Mouse (Mus musculus) central nervous system, embryonic 14 days (tissue): Measurements from ENCODE around the gene Fuz. TPM values are rescaled to one million over a fixed set of nuclear protein-coding genes. Genes with fewer than 3 reads are reported as not detected.

Experiments
- polyA plus RNA-seq: library from polyadenylated mRNA; depleted of rRNA; stranded (reverse); fragments of >200 nt; gene quantifications from 2 replicates; pipeline ENCODE4 v1.2.3, GENCODE M21; 2012; rRNA removed

The Fuz gene
- polyA plus RNA-seq: 33.8 and 34.7 TPM in 2 replicates

DNA sequence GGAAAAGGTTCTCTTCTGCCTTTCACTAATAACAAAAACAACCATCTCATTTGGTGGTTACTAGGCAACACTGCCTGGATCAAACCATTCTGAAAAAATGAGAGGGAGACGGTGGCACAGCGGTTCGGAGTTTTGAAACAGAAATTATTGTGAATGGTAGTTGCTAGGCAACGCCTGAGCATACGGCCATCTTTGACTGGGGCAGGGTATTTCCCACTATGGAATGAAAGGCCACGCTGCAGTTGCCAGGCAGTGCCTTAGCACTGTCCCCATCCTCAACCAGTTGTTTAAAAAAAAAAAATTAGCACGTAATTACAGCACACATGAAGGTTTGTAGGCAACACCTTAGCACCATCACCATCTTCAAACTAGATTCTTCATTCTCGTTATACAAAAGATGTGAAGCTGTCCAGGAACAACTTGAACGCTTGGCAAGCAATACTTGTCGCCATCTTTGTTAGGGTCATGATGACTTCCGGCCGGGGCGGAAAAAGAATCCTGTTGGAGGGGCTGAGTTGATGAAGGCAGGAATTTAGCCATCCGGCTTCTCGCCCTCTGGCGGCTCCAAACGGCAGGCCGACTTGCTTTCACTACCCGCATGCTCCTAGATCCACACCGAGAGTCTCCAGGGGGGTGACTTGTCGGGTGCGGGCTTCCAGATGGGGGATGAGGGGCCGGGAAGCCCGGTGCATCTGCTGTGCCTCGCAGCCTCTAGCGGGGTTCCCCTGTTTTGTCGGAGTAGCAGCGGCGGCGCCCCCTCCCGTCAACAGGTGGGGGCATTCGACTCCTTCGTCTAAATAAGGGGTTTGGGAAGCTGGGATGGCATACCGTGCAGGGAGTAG lies at the start of gene Fuz:
TSS of gene Fuz (plus strand) at position 487 of the 842 bp plus-strand sequence.

DNA sequence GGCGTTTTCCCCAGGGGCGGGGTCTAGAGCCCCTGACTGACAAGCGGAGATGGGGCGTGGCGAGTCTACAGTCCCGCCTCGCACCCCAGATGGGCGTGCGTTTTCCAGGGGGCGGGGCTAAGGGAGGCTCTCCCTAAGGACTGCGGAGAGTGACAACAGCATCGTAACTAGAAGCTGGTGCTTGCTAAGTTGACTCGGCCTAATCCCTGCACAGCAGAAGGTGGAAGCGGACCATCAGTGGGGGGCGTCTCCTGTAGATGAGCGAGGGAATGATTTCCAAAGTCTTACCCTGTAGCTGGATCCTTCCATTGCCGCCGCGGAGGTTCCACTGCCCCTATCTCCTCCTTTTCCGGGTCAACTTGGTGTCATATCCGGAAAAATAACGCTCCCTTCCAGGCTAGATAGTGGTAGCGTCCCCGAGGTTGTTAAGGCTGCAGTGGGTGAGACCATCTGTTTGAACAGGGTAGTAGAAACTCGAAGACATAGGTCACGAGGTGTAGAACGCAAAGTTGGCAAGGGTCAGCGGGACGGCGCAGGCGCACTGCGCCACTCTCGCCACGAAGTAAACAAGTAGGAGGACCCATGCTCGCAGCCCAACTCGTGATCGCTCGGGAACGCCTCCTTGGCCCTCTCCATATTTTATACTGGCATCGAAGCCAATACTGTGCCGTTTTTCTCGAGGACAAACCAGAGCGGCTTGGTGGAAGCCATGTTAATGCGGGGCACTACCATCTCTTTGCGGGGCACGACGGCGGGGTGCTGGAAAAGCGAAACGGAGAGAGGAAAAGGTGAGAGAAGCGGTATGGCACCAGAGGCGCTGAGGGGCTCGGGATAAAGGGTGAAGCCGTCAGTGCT lies 47.1 kb upstream of the Fuz start, which contains the start of the genes Akt1s1 and Tbc1d17:
TSS of gene Akt1s1 (plus strand) at position 431 of the 855 bp plus-strand sequence.
TSS of gene Tbc1d17 (minus strand) at position 519 of the 855 bp plus-strand sequence.

DNA sequence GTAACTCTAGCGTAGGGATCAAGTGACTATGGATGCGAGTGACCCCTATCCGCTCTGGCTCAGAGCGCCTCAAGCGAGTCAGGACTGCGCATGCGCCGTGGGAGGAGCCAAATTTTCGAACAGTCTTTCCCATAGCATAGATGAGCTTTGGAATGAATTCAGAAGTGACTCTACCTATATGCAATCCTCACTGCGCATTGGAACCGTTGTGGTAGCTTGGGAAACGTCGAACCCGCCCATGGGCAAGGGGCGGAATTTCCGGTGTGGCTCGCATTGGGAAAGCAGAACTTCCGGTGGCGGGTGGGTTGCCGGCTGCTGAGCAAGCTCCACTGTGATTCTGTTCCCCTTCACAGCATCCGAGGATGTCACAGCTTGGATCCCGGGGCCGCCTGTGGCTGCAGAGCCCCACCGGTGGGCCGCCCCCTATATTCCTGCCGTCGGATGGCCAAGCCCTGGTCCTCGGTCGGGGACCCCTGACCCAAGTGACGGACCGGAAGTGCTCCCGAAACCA lies 38.8 kb upstream of the Fuz start, which contains the start of gene Pnkp:
TSS of gene Pnkp (plus strand) at position 98 of the 511 bp plus-strand sequence.

DNA sequence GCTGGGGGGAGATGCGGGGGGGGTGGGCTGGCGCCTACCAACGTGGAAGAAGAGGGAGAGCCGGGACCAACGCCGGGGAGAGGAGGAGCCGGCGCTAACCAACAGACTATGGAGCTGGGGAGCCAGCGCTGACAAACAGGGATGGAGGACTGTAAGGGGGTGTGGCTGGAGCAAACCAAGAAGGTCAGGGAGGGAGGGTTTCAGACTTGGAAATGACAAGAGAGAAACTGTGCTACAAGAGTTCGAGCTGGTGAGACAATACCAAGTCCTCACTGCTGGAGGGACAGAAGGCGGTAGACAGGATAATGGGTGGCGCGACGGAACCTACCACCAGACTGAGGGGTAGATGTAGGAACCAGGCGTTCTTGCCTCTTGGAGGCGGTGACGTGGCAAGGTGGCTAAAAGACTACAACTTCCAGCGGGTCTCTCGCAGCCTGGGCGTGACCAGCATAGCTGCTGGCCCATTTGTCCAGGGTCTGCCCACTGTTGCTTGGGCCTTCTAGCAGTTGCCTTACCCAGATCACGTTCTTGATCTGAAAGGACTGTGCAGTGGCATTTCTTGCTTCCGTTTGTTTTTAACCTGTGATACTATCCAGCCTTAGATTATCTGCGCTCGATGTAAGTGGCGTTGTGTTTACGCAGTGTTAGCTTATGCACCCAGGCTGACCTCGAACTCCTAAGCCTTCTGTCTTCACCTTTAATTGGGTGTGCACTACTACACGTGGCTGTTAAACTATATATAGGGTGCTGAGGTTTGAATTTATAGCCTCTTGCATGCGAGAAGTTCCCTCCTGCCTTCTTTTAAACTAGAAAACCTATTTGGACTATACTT lies 26.0 kb upstream of the Fuz start, which contains the start of gene Ptov1:
TSS of gene Ptov1 (minus strand) at position 92 of the 832 bp plus-strand sequence.

DNA sequence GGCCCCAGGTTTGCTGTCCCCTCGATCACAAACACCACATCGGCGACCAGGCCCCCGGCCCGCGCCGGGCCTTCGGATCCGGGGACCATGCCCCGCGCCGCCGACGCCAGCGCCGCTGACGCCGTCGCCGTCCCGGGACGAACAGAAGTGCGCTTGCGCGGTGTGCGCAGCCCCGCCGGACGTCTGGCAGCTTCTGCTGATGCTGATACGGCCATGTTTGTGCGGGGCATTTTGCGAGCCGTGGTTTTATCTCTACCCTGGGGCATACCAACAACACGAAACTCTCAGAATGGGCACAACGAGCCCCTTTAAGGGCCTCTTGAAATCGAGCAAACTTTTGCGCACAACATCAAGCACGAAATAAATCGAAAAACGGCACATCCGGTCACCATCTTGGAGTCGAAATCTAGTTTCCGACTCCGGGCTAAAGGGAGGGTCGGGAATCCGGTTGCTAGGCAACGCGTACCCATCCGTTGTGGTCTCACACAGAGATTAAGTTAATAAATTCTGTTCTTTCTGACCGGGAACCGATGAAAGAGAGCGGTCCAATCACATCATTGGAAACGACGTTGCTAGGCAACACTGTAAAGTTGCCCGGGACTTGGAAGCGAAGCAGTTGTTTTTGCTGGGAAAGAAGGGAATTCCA lies 3.5 kb upstream of the Fuz start, which contains the start of gene Med25:
TSS of gene Med25 (minus strand) at position 437 of the 646 bp plus-strand sequence.

DNA sequence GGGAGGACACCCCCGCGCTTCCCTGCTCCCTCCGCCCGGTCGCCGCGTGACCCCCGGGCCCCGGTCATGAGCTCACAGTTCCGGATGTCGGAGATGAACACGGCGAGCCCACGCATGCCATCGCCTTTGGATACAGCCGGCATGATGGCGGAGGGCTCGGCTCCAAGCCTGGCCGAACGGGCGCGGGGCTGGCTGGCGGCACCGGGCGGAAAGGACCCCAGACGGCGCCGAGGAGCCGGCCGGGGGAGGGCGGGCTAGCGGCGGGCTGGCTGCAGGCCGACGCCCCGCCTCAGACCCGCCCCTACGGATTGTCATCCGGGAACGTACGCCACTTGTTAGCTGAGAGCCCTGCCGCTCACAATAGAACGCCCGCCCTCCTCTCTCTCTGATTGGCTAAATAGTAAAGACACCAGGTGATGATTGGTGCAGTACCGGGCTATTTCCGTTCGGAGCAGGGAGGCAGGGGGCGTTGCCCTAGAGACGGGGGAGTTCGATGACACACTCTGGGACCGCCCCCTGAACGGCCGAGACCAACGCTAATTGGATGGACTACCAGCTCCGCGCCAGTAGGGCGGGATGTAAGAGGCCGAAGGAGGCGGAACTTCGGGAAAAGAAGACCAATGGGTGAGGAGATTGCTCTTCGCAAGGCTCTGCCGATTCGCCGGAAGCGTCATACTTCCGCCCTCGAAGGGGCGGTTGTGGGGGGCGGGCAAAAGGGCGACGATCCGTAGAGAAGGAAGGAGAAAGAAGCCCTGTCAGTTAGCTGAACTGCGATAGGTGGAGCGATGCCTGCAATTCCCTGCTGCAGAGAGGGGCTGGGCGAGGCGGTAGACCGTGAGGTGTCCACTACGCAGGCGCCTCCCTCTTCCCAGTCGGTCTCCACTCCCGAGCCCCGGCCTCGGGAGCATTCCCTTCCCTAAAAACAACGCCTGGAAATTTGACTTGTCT lies 33.6 kb downstream of the Fuz start, which contains the start of gene Ap2a1:
TSS of gene Ap2a1 (minus strand) at position 293 of the 948 bp plus-strand sequence.

GRCm38 (mm10) chr7:44942904-44943303 lies 47.0 kb downstream of the Fuz start, which contains the start of gene Tsks:
Gene Tsks (plus strand): TSS chr7:44943204.

Other genes starting within 250 kb of the Fuz start
- 0.93 and 2.3 TPM in 2 replicates for gene Myh14, start 225.2 kb upstream of the Fuz start, polyA plus RNA-seq
- not detected in 2 replicates for gene Izumo2, start 187.3 kb upstream of the Fuz start, polyA plus RNA-seq
- 35.3 and 40.3 TPM in 2 replicates for gene Vrk3, start 147.7 kb upstream of the Fuz start, polyA plus RNA-seq
- gene Zfp473, start 145.0 kb upstream of the Fuz start, polyA plus RNA-seq: 0.84 and 1.0 TPM in 2 replicates
- 72.4 and 77.2 TPM in 2 replicates for gene Nup62, start 80.0 kb upstream of the Fuz start, polyA plus RNA-seq
- gene Il4i1, start 79.7 kb upstream of the Fuz start, polyA plus RNA-seq: 0.54 and 0.94 TPM in 2 replicates
- 27.3 and 31.7 TPM in 2 replicates for gene Atf5, start 79.4 kb upstream of the Fuz start, polyA plus RNA-seq
- gene Akt1s1, start 47.1 kb upstream of the Fuz start, polyA plus RNA-seq: 124 and 138 TPM in 2 replicates
- gene Tbc1d17, start 47.0 kb upstream of the Fuz start, polyA plus RNA-seq: 94.9 and 108 TPM in 2 replicates
- 37.0 and 37.3 TPM in 2 replicates for gene Pnkp, start 38.9 kb upstream of the Fuz start, polyA plus RNA-seq
- 775 and 803 TPM in 2 replicates for gene Ptov1, start 26.3 kb upstream of the Fuz start, polyA plus RNA-seq
- gene Med25, start 3.4 kb upstream of the Fuz start, polyA plus RNA-seq: 175 and 202 TPM in 2 replicates
- 135 and 148 TPM in 2 replicates for gene Ap2a1, start 33.4 kb downstream of the Fuz start, polyA plus RNA-seq
- gene Tsks, start 47.1 kb downstream of the Fuz start, polyA plus RNA-seq: 0.04 and 0.23 TPM in 2 replicates
- gene Cpt1c, start 78.8 kb downstream of the Fuz start, polyA plus RNA-seq: 110 and 111 TPM in 2 replicates
- gene Prmt1, start 90.5 kb downstream of the Fuz start, polyA plus RNA-seq: 763 and 875 TPM in 2 replicates
- gene Irf3, start 101.6 kb downstream of the Fuz start, polyA plus RNA-seq: 131 and 137 TPM in 2 replicates
- 31.9 and 33.7 TPM in 2 replicates for gene Bcl2l12, start 102.6 kb downstream of the Fuz start, polyA plus RNA-seq
- 117 and 120 TPM in 2 replicates for gene Scaf1, start 120.3 kb downstream of the Fuz start, polyA plus RNA-seq
- 18.7 and 27.8 TPM in 2 replicates for gene Rras, start 121.9 kb downstream of the Fuz start, polyA plus RNA-seq
- gene Prr12, start 156.8 kb downstream of the Fuz start, polyA plus RNA-seq: 19.6 and 25.2 TPM in 2 replicates
- gene Nosip, start 166.3 kb downstream of the Fuz start, polyA plus RNA-seq: 88.9 and 93.3 TPM in 2 replicates
- gene Prrg2, start 166.6 kb downstream of the Fuz start, polyA plus RNA-seq: 24.3 and 28.4 TPM in 2 replicates
- gene Rcn3, start 196.1 kb downstream of the Fuz start, polyA plus RNA-seq: 110 and 224 TPM in 2 replicates
- 15.9 and 27.0 TPM in 2 replicates for gene Fcgrt, start 207.8 kb downstream of the Fuz start, polyA plus RNA-seq
- 611 and 637 TPM in 2 replicates for gene Rps11, start 228.4 kb downstream of the Fuz start, polyA plus RNA-seq
- gene Rpl13a, start 232.7 kb downstream of the Fuz start, polyA plus RNA-seq: 2,227 and 2,905 TPM in 2 replicates
- gene Gm45713, start 240.2 kb downstream of the Fuz start, polyA plus RNA-seq: 0.25 TPM in 2 replicates
- 7.7 and 10.8 TPM in 2 replicates for gene Flt3l, start 240.4 kb downstream of the Fuz start, polyA plus RNA-seq